Mouse (Mus musculus): ENCODE results near the gene Arfgef3. TPM values are rescaled to one million over a fixed set of nuclear protein-coding genes. Genes with fewer than 3 reads are reported as not detected.

Gene Arfgef3
- total and polyA plus RNA-seq, 3 experiments = 0.28 to 11.0 (median 0.50) TPM

DNA sequence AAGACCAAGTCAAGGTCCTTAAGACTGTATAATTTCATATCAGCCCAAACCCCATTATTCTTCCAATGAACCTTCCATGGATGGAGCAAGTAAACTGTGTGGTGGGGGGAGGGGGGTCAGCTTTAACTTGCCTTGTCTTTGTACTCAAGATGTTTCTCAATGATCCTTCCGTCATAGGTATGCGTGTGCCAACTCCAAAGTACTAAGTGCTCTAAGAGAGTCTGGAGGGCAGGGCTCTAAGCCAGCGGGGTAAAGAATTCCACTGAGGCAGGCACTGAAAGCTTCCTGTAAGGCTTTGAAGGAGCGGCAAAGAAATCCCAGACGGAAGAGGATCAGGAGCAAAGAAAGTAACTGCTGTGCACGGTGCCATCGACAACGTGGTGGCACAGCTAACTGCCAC, 2.7 kb downstream of the Arfgef3 start:
- dilution Hi-C loops (cut with MboI; ENCODE audit: extremely low pct_ligation_motif_present, extremely low pct_unique_long_range_greater_than_20kb, low sequenced_read_pairs) = no loop called here
- H3K36me3 ChIP-seq (replicated peaks in 1 of 2; ENCODE audit: control insufficient read depth in 1 of 2, insufficient read depth in 1 of 2, low read length in 1 of 2) = no peaks in the 10 kb centered on the region

DNA sequence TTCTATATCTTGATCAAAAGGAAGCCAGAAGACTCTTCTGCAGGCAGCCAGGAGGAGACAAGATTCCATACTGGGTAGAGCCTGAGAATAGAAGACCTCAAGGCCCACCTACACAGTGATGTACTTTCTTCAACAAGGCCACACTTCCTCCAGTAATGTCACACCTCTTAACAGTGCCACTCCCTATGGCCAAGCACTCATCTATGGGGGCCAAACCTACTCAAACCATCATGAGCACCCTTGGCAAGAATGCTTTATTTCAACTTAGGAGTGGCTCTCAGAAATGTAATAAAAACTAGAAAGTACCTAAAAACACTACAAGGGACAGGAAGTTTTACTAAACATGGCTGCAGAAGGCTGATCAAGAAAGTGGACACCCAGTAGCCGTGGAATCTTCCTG, 15.2 kb downstream of the Arfgef3 start:
- no peak overlapping the region for H3K27ac ChIP-seq (ENCODE audit: insufficient read depth, low read depth)
- no peak for DNase-seq (ENCODE audit: extremely low read depth)
- H3K9me3 ChIP-seq (replicated peaks; ENCODE audit: low read length) = no peaks in the 10 kb centered on the region
- H3K4me2 ChIP-seq (ENCODE audit: insufficient read depth, low read depth, poor library complexity, severe bottlenecking) = no peak overlapping the region
- H3K27me3 ChIP-seq (replicated peaks) = no peaks in the 10 kb centered on the region
- H3K79me2 ChIP-seq (replicated peaks; ENCODE audit: control insufficient read depth, extremely low read depth, insufficient read depth, poor library complexity, severe bottlenecking) = no peaks in the 10 kb centered on the region
- no peak for TF ChIP-seq POLR2AphosphoS2 (IDR thresholded peaks at IDR 0.05; ENCODE audit: low read depth, low read length)
- TF ChIP-seq ZC3H11A (IDR thresholded peaks at IDR 0.05; ENCODE audit: low read depth, low read length) = no peak
- no peak for TF ChIP-seq JUND (conservative IDR thresholded peaks at IDR 0.05; ENCODE audit: low read depth, low read length)
- no peak for TF ChIP-seq ZNF384 (IDR thresholded peaks at IDR 0.05; ENCODE audit: low read depth, low read length)
- TF ChIP-seq MAFK (IDR thresholded peaks at IDR 0.05; ENCODE audit: insufficient replicate concordance, low read length) = no peak
- no peak for TF ChIP-seq TCF12 (IDR thresholded peaks at IDR 0.05; ENCODE audit: low read depth, low read length)
- TF ChIP-seq RAD21 (IDR thresholded peaks at IDR 0.05; ENCODE audit: low read depth, low read length) = no peak
- TF ChIP-seq MAZ (IDR thresholded peaks at IDR 0.05; ENCODE audit: low read depth, low read length) = no peak
- TF ChIP-seq BHLHE40 (IDR thresholded peaks at IDR 0.05; ENCODE audit: low read depth, low read length) = no peak
- in situ Hi-C loops (cut with MboI; ENCODE audit: low pct_ligation_motif_present, low pct_unique_long_range_greater_than_20kb, low sequenced_read_pairs) = no loop called here
- H3K36me3 ChIP-seq (replicated peaks in 1 of 2; ENCODE audit: control insufficient read depth in 1 of 2, insufficient read depth in 1 of 2, low read length in 1 of 2) = no peaks in the 10 kb centered on the region
- dilution Hi-C loops (cut with MboI; ENCODE audit: extremely low pct_ligation_motif_present, extremely low pct_unique_long_range_greater_than_20kb, low sequenced_read_pairs) = no loop called here
- H3K4me3 ChIP-seq (replicated peaks in 1 of 3; ENCODE audit: low read depth in 2 of 3, low read length in 2 of 3, poor library complexity in 1 of 3) = no peak overlapping the region
- no peak overlapping the region for H3K9ac ChIP-seq (ENCODE audit: insufficient read depth, low read depth)
- peaks cover 0 to 4% of the 10 kb centered on the region in 2 experiments; a peak in 1 of 4 replicates for H3K4me1 ChIP-seq (ENCODE audit: control insufficient read depth in 1 of 2, insufficient read depth in 2 of 2)

More for the DNA sequence above, 2.7 kb downstream of the Arfgef3 start:
- Histone ChIP-seq H3K9me3 (replicated peaks; ENCODE audit: low read length) (peaks cover 4% of the 10 kb centered on the region), H3K79me2 (replicated peaks; ENCODE audit: control insufficient read depth, extremely low read depth, insufficient read depth, poor library complexity, severe bottlenecking) (peaks cover 2% of the 10 kb centered on the region; the same call in 1 of the 2 replicates), H3K27me3 (replicated peaks) (no peaks in the 10 kb centered on the region), H3K4me3 (replicated peaks in 1 of 3; ENCODE audit: low read depth in 2 of 3, low read length in 2 of 3, poor library complexity in 1 of 3) (no peak overlapping the region), H3K4me2 (ENCODE audit: insufficient read depth, low read depth, poor library complexity, severe bottlenecking) (no peak overlapping the region), H3K4me1 (ENCODE audit: control insufficient read depth in 1 of 2, insufficient read depth in 2 of 2) (no peaks in the 10 kb centered on the region; a peak in 1 of 4 replicates), H3K27ac (ENCODE audit: insufficient read depth, low read depth) (no peak overlapping the region), H3K9ac (ENCODE audit: insufficient read depth, low read depth) (no peak overlapping the region)
- TF ChIP-seq ZC3H11A (IDR thresholded peaks at IDR 0.05; ENCODE audit: low read depth, low read length) (no peak), NELFE (IDR thresholded peaks at IDR 0.05; ENCODE audit: low read depth, low read length) (no peak), POLR2A (IDR thresholded peaks at IDR 0.05; ENCODE audit: low read depth, low read length) (no peak), JUND (conservative IDR thresholded peaks at IDR 0.05; ENCODE audit: low read depth, low read length) (no peak), SIN3A (IDR thresholded peaks at IDR 0.05; ENCODE audit: low read length) (no peak), MEF2A (IDR thresholded peaks at IDR 0.05; ENCODE audit: borderline replicate concordance, low read depth, low read length) (no peak), SMC3 (IDR thresholded peaks at IDR 0.05; ENCODE audit: low read depth, low read length) (no peak), EP300 (IDR thresholded peaks at IDR 0.05; ENCODE audit: low read length) (no peak), MAX (IDR thresholded peaks at IDR 0.05; ENCODE audit: low read length) (no peak), GABPA (IDR thresholded peaks at IDR 0.05; ENCODE audit: insufficient replicate concordance, low read depth, low read length) (no peak), MYC (IDR thresholded peaks at IDR 0.05; ENCODE audit: low read depth, low read length) (no peak), CHD2 (IDR thresholded peaks at IDR 0.05; ENCODE audit: low read length) (no peak), MXI1 (IDR thresholded peaks at IDR 0.05; ENCODE audit: low read depth, low read length) (no peak), E2F4 (IDR thresholded peaks at IDR 0.05; ENCODE audit: insufficient replicate concordance, low read depth, low read length) (no peak), RCOR1 (conservative IDR thresholded peaks at IDR 0.05; ENCODE audit: low read depth, low read length) (no peak), UBTF (IDR thresholded peaks at IDR 0.05; ENCODE audit: low read depth, low read length) (no peak), PAX5 (IDR thresholded peaks at IDR 0.05; ENCODE audit: low read length) (no peak), IRF4 (IDR thresholded peaks at IDR 0.05; ENCODE audit: low read depth, low read length) (no peak), MAFK (IDR thresholded peaks at IDR 0.05; ENCODE audit: insufficient replicate concordance, low read length) (no peak), CTCF (conservative IDR thresholded peaks at IDR 0.05 in 1 of 2, IDR thresholded peaks at IDR 0.05 in 1 of 2; ENCODE audit: low read depth in 2 of 2, low read length in 2 of 2) (no peak)
- in situ Hi-C loops (cut with MboI; ENCODE audit: low pct_ligation_motif_present, low pct_unique_long_range_greater_than_20kb, low sequenced_read_pairs) = no loop called here
- no peak for DNase-seq (ENCODE audit: extremely low read depth)

Measured in CH12.LX (cell line).